Mouse (Mus musculus) heart, postnatal 0 days (tissue): ENCODE measurements at regions not wholly inside any gene's neighbourhood (a gene's known extent, or its start where the extent isn't known, plus 50 kb on each side); places are given as distances from the start of the nearest gene placed in this dataset.

ENCODE experiments used
- CTCF ChIP-seq: IDR thresholded peaks from 2 replicates; pipeline ENCODE4 v1.5.1; 2016; ENCODE audit warnings: antibody characterized with exemption, control low read depth, low read depth
- EP300 ChIP-seq: IDR thresholded peaks from 2 replicates; pipeline ENCODE4 v1.6.1; 2016; ENCODE audit warnings: antibody characterized with exemption, low read depth

DNA sequence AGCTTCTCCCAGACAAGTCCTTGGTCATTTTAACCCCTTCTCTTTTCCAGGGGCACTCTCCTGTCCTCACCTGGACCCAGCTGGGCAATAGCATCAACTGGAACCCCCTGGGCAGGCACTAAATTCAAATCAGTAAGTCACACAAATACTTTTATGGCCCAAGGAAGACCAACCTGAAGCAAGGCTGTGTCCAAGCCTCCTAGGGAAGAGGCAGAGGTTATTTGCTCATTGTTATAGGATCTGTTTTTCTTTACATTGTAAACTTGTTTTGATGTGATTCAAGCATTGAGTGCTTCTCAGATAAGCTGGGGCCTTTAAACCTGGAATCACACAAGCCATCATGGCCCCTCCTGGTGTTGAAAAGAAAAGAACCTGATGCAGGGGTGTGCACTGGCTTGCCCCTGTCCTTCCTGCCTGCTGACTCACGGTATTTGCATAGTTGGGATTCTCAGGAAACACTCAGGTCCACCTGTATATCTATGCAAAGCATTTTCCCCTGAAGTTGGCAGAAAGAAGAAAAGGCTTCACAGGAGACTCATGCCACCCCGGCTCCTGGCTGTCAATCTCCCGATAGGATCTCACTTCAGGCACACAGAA is 114.9 kb upstream of the Kit start:
- no peak for TF ChIP-seq CTCF
- TF ChIP-seq EP300: no peak
